Mouse (Mus musculus): Measurements from ENCODE around the gene Uvrag. TPM values are rescaled to one million over a fixed set of nuclear protein-coding genes. Genes with fewer than 3 reads are reported as not detected.

Uvrag gene
- total RNA-seq, 2 experiments from 2014 or later = 10.5 to 15.6 TPM

GRCm38 (mm10) chr7:98873316-98873715, 267.6 kb downstream of the Uvrag start:
- ATAC-seq (replicated peaks; ENCODE audit: low FRiP score, poor library complexity, severe bottlenecking) = no peak

GRCm38 (mm10) chr7:98871882-98872281, 269.1 kb downstream of the Uvrag start:
- no peak for ATAC-seq (replicated peaks; ENCODE audit: low FRiP score, poor library complexity, severe bottlenecking)

GRCm38 (mm10) chr7:98870791-98871190, 270.1 kb downstream of the Uvrag start:
- ATAC-seq (replicated peaks; ENCODE audit: low FRiP score, poor library complexity, severe bottlenecking) = no peak

GRCm38 (mm10) chr7:98869070-98869469, 271.9 kb downstream of the Uvrag start:
- ATAC-seq (replicated peaks; ENCODE audit: low FRiP score, poor library complexity, severe bottlenecking) = no peak

- no peak for ATAC-seq (replicated peaks; ENCODE audit: low FRiP score, poor library complexity, severe bottlenecking)
Measured at GRCm38 (mm10) chr7:98867794-98868150, 273.2 kb downstream of the Uvrag start.

GRCm38 (mm10) chr7:98867053-98867793, 273.7 kb downstream of the Uvrag start:
- ATAC-seq (replicated peaks; ENCODE audit: low FRiP score, poor library complexity, severe bottlenecking) = no peak

GRCm38 (mm10) chr7:98863969-98864718, 276.8 kb downstream of the Uvrag start:
- no peak for ATAC-seq (replicated peaks; ENCODE audit: low FRiP score, poor library complexity, severe bottlenecking)

- ATAC-seq (replicated peaks; ENCODE audit: low FRiP score, poor library complexity, severe bottlenecking) = no peak
Measured at GRCm38 (mm10) chr7:98862994-98863393, 277.9 kb downstream of the Uvrag start.

GRCm38 (mm10) chr7:98861002-98861401, 279.9 kb downstream of the Uvrag start:
- no peak for ATAC-seq (replicated peaks; ENCODE audit: low FRiP score, poor library complexity, severe bottlenecking)

- no peak for ATAC-seq (replicated peaks; ENCODE audit: low FRiP score, poor library complexity, severe bottlenecking)
Measured at GRCm38 (mm10) chr7:98857094-98857493, 283.8 kb downstream of the Uvrag start.

- no peak for ATAC-seq (replicated peaks; ENCODE audit: low FRiP score, poor library complexity, severe bottlenecking)
Measured at GRCm38 (mm10) chr7:98856128-98856527, 284.8 kb downstream of the Uvrag start.

GRCm38 (mm10) chr7:98855388-98855787, 285.6 kb downstream of the Uvrag start:
- no peak for ATAC-seq (replicated peaks; ENCODE audit: low FRiP score, poor library complexity, severe bottlenecking)

- ATAC-seq (replicated peaks; ENCODE audit: low FRiP score, poor library complexity, severe bottlenecking) = no peak
Measured at GRCm38 (mm10) chr7:98853806-98854205, 287.1 kb downstream of the Uvrag start.

GRCm38 (mm10) chr7:98852950-98853650, 287.8 kb downstream of the Uvrag start:
- ATAC-seq (replicated peaks; ENCODE audit: low FRiP score, poor library complexity, severe bottlenecking) = no peak

GRCm38 (mm10) chr7:98851220-98851619, 289.7 kb downstream of the Uvrag start:
- no peak for ATAC-seq (replicated peaks; ENCODE audit: low FRiP score, poor library complexity, severe bottlenecking)

GRCm38 (mm10) chr7:98850388-98850787, 290.6 kb downstream of the Uvrag start:
- no peak for ATAC-seq (replicated peaks; ENCODE audit: low FRiP score, poor library complexity, severe bottlenecking)

GRCm38 (mm10) chr7:98848899-98849640, 291.9 kb downstream of the Uvrag start:
- no peak for ATAC-seq (replicated peaks; ENCODE audit: low FRiP score, poor library complexity, severe bottlenecking)

- no peak for ATAC-seq (replicated peaks; ENCODE audit: low FRiP score, poor library complexity, severe bottlenecking)
Measured at GRCm38 (mm10) chr7:98843649-98844048, 297.3 kb downstream of the Uvrag start.

- no peak for ATAC-seq (replicated peaks; ENCODE audit: low FRiP score, poor library complexity, severe bottlenecking)
Measured at GRCm38 (mm10) chr7:98842997-98843396, 297.9 kb downstream of the Uvrag start.

GRCm38 (mm10) chr7:98841802-98842201, 299.1 kb downstream of the Uvrag start:
- ATAC-seq (replicated peaks; ENCODE audit: low FRiP score, poor library complexity, severe bottlenecking) = no peak

Measured in erythroid progenitor cell, adult 5-6 weeks (primary cell).